Mouse (Mus musculus) CH12.LX (cell line): ENCODE measurements around the gene Rptor. TPM values are rescaled to one million over a fixed set of nuclear protein-coding genes. Genes with fewer than 3 reads are reported as not detected.

Experiments used
- DNase-seq: peaks from one replicate; pipeline ENCODE4 v3.0.0-alpha.2; 2013; ENCODE audit errors: extremely low read depth
- H3K27ac ChIP-seq: 2 replicates; pipeline ENCODE4 v1.5.1; 2012; ENCODE audit warnings: low read depth, mild to moderate bottlenecking, control low read depth, moderate library complexity; ENCODE audit not compliant: insufficient read depth
- H3K27me3 ChIP-seq: replicated peaks from 2 replicates; pipeline ENCODE3; 2012; ENCODE audit warnings: inconsistent platforms
- H3K36me3 ChIP-seq, 2 experiments: replicated peaks in 1 of 2; 2 replicates each; pipeline versions ENCODE3 to v1.6.1; 2012; ENCODE audit warnings: inconsistent platforms in 1 of 2, low read length in 1 of 2, mild to moderate bottlenecking in 1 of 2, mixed read lengths in 1 of 2, moderate library complexity in 1 of 2; ENCODE audit not compliant: control insufficient read depth in 1 of 2, insufficient read depth in 1 of 2
- H3K4me1 ChIP-seq, 2 experiments: 2 replicates each; pipeline ENCODE4 v1.6.1; 2012; ENCODE audit warnings: inconsistent platforms in 1 of 2, moderate library complexity in 1 of 2; ENCODE audit not compliant: insufficient read depth in 2 of 2, control insufficient read depth in 1 of 2
- H3K4me2 ChIP-seq: 2 replicates; pipeline ENCODE4 v1.6.1; 2012; ENCODE audit warnings: low read depth, mild to moderate bottlenecking, control low read depth; ENCODE audit not compliant: poor library complexity, insufficient read depth, severe bottlenecking
- H3K4me3 ChIP-seq, 3 experiments: fragments of 150-350 bp in 1 of 3; sonication (generic) in 1 of 3; replicated peaks in 1 of 3; 2 replicates each; pipeline versions ENCODE3 to v1.5.1; 2011 to 2012; ENCODE audit warnings: low read depth in 2 of 3, low read length in 2 of 3, mild to moderate bottlenecking in 2 of 3, moderate library complexity in 2 of 3, control low read depth in 1 of 3, improper control_type of control experiment in 1 of 3, inconsistent platforms in 1 of 3, mixed read lengths in 1 of 3; ENCODE audit not compliant: poor library complexity in 1 of 3
- H3K79me2 ChIP-seq: replicated peaks from 2 replicates; pipeline ENCODE4 v1.6.1; 2012; ENCODE audit warnings: mild to moderate bottlenecking, moderate library complexity; ENCODE audit not compliant: control insufficient read depth, poor library complexity, insufficient read depth, severe bottlenecking; ENCODE audit errors: extremely low read depth
- H3K9ac ChIP-seq: 2 replicates; pipeline ENCODE4 v1.6.1; 2012; ENCODE audit warnings: low read depth, mild to moderate bottlenecking, control low read depth, moderate library complexity; ENCODE audit not compliant: insufficient read depth
- H3K9me3 ChIP-seq: replicated peaks from 2 replicates; pipeline ENCODE3; 2012; ENCODE audit warnings: low read length, inconsistent platforms, mixed read lengths
- BHLHE40 ChIP-seq: IDR thresholded peaks from 2 replicates; pipeline ENCODE4 v1.6.1; 2011; ENCODE audit warnings: mild to moderate bottlenecking, low read depth, low read length, improper control_type of control experiment
- CHD1 ChIP-seq: IDR thresholded peaks from 2 replicates; pipeline ENCODE4 v1.6.1; 2012; ENCODE audit warnings: low read depth, low read length, improper control_type of control experiment, inconsistent platforms
- CHD2 ChIP-seq: IDR thresholded peaks from 2 replicates; pipeline ENCODE4 v1.6.1; 2011; ENCODE audit warnings: low read length, improper control_type of control experiment
- CTCF ChIP-seq, 2 experiments: IDR thresholded peaks in 1 of 2; conservative IDR thresholded peaks in 1 of 2; 2 replicates each; pipeline ENCODE4 v1.5.1; 2011 to 2012; ENCODE audit warnings: low read depth in 2 of 2, low read length in 2 of 2, improper control_type of control experiment in 1 of 2, inconsistent platforms in 1 of 2, mild to moderate bottlenecking in 1 of 2, moderate library complexity in 1 of 2
- E2F4 ChIP-seq: IDR thresholded peaks from 2 replicates; pipeline ENCODE4 v1.6.1; 2011; ENCODE audit warnings: low read depth, low read length, improper control_type of control experiment; ENCODE audit not compliant: insufficient replicate concordance
- ELF1 ChIP-seq: IDR thresholded peaks from 2 replicates; pipeline ENCODE4 v1.6.1; 2014; ENCODE audit warnings: low read depth, mild to moderate bottlenecking, inconsistent platforms, low read length, improper control_type of control experiment
- EP300 ChIP-seq: IDR thresholded peaks from 2 replicates; pipeline ENCODE4 v1.6.1; 2011; ENCODE audit warnings: low read length, improper control_type of control experiment
- ETS1 ChIP-seq: conservative IDR thresholded peaks from 2 replicates; pipeline ENCODE4 v1.6.1; 2012; ENCODE audit warnings: low read depth, mild to moderate bottlenecking, inconsistent platforms, low read length, improper control_type of control experiment, moderate library complexity
- GABPA ChIP-seq: IDR thresholded peaks from 2 replicates; pipeline ENCODE4 v1.6.1; 2012; ENCODE audit warnings: low read depth, low read length, improper control_type of control experiment, inconsistent platforms; ENCODE audit not compliant: insufficient replicate concordance
- IRF4 ChIP-seq: IDR thresholded peaks from 2 replicates; pipeline ENCODE4 v1.6.1; 2014; ENCODE audit warnings: low read depth, mild to moderate bottlenecking, inconsistent platforms, low read length, improper control_type of control experiment
- JUN ChIP-seq: IDR thresholded peaks from 2 replicates; pipeline ENCODE4 v1.6.1; 2011; ENCODE audit warnings: low read depth, mild to moderate bottlenecking, low read length, improper control_type of control experiment, moderate library complexity; ENCODE audit not compliant: insufficient read depth
- KAT2A ChIP-seq: IDR thresholded peaks from 2 replicates; pipeline ENCODE4 v1.6.1; 2012; ENCODE audit warnings: low read length, improper control_type of control experiment, inconsistent platforms; ENCODE audit not compliant: insufficient replicate concordance
- MAFK ChIP-seq: IDR thresholded peaks from 2 replicates; pipeline ENCODE4 v1.6.1; 2011; ENCODE audit warnings: low read length, improper control_type of control experiment; ENCODE audit not compliant: insufficient replicate concordance
- MAX ChIP-seq: IDR thresholded peaks from 2 replicates; pipeline ENCODE4 v1.6.1; 2011; ENCODE audit warnings: low read length, improper control_type of control experiment
- MAZ ChIP-seq: IDR thresholded peaks from 2 replicates; pipeline ENCODE4 v1.6.1; 2012; ENCODE audit warnings: low read depth, mild to moderate bottlenecking, inconsistent platforms, low read length, improper control_type of control experiment, moderate library complexity
- MEF2A ChIP-seq: IDR thresholded peaks from 2 replicates; pipeline ENCODE4 v1.6.1; 2014; ENCODE audit warnings: low read depth, mild to moderate bottlenecking, inconsistent platforms, low read length, improper control_type of control experiment, borderline replicate concordance
- MXI1 ChIP-seq: IDR thresholded peaks from 2 replicates; pipeline ENCODE4 v1.6.1; 2011; ENCODE audit warnings: mild to moderate bottlenecking, low read depth, low read length, improper control_type of control experiment
- MYC ChIP-seq: IDR thresholded peaks from 2 replicates; pipeline ENCODE4 v1.6.1; 2011; ENCODE audit warnings: low read depth, mild to moderate bottlenecking, improper control_type of control experiment, low read length
- NELFE ChIP-seq: IDR thresholded peaks from 2 replicates; pipeline ENCODE4 v1.6.1; 2011; ENCODE audit warnings: low read depth, low read length, improper control_type of control experiment
- NRF1 ChIP-seq: IDR thresholded peaks from 2 replicates; pipeline ENCODE4 v1.6.1; 2014; ENCODE audit warnings: low read depth, mild to moderate bottlenecking, inconsistent platforms, low read length, improper control_type of control experiment, moderate library complexity
- PAX5 ChIP-seq: IDR thresholded peaks from 2 replicates; pipeline ENCODE4 v1.6.1; 2012; ENCODE audit warnings: low read length, inconsistent platforms, mixed read lengths
- POLR2A ChIP-seq: IDR thresholded peaks from 2 replicates; pipeline ENCODE4 v1.6.1; 2011; ENCODE audit warnings: low read depth, mild to moderate bottlenecking, improper control_type of control experiment, low read length
- POLR2AphosphoS2 ChIP-seq: IDR thresholded peaks from 2 replicates; pipeline ENCODE4 v1.6.1; 2011; ENCODE audit warnings: low read depth, low read length, improper control_type of control experiment
- RAD21 ChIP-seq: IDR thresholded peaks from 2 replicates; pipeline ENCODE4 v1.6.1; 2011; ENCODE audit warnings: low read depth, mild to moderate bottlenecking, low read length, improper control_type of control experiment, moderate library complexity
- RCOR1 ChIP-seq: conservative IDR thresholded peaks from 2 replicates; pipeline ENCODE4 v1.6.1; 2012; ENCODE audit warnings: low read depth, mild to moderate bottlenecking, inconsistent platforms, low read length, improper control_type of control experiment
- SIN3A ChIP-seq: IDR thresholded peaks from 2 replicates; pipeline ENCODE4 v1.6.1; 2012; ENCODE audit warnings: low read length, improper control_type of control experiment, inconsistent platforms
- SMC3 ChIP-seq: IDR thresholded peaks from 2 replicates; pipeline ENCODE4 v1.6.1; 2011; ENCODE audit warnings: low read depth, low read length, improper control_type of control experiment
- TBP ChIP-seq: conservative IDR thresholded peaks from 2 replicates; pipeline ENCODE4 v1.6.1; 2011; ENCODE audit warnings: low read depth, low read length, improper control_type of control experiment
- TCF12 ChIP-seq: IDR thresholded peaks from 2 replicates; pipeline ENCODE4 v1.6.1; 2014; ENCODE audit warnings: low read depth, mild to moderate bottlenecking, inconsistent platforms, low read length, improper control_type of control experiment
- UBTF ChIP-seq: IDR thresholded peaks from 2 replicates; pipeline ENCODE4 v1.6.1; 2012; ENCODE audit warnings: low read depth, mild to moderate bottlenecking, inconsistent platforms, low read length, improper control_type of control experiment, moderate library complexity
- USF1 ChIP-seq: IDR thresholded peaks from 2 replicates; pipeline ENCODE4 v1.6.1; 2014; ENCODE audit warnings: low read depth, mild to moderate bottlenecking, inconsistent platforms, low read length, improper control_type of control experiment
- USF2 ChIP-seq: conservative IDR thresholded peaks from 2 replicates; pipeline ENCODE4 v1.6.1; 2011; ENCODE audit warnings: low read depth, low read length, improper control_type of control experiment
- ZC3H11A ChIP-seq: IDR thresholded peaks from 2 replicates; pipeline ENCODE4 v1.6.1; 2012; ENCODE audit warnings: low read depth, mild to moderate bottlenecking, inconsistent platforms, low read length, improper control_type of control experiment
- ZKSCAN1 ChIP-seq: IDR thresholded peaks from 2 replicates; pipeline ENCODE4 v1.6.1; 2012; ENCODE audit warnings: low read depth, inconsistent platforms, low read length, improper control_type of control experiment, borderline replicate concordance
- ZMIZ1 ChIP-seq: IDR thresholded peaks from 2 replicates; pipeline ENCODE4 v1.6.1; 2012; ENCODE audit warnings: low read depth, mild to moderate bottlenecking, inconsistent platforms, low read length, improper control_type of control experiment
- ZNF384 ChIP-seq: IDR thresholded peaks from 2 replicates; pipeline ENCODE4 v1.6.1; 2012; ENCODE audit warnings: low read depth, low read length, improper control_type of control experiment, inconsistent platforms
- dilution Hi-C: fragments of 300-500 bp; cut with MboI; formaldehyde crosslinking; loops from 2 replicates; pipeline ENCODE4 v1.14.3; 2020; ENCODE audit warnings: low sequenced_read_pairs; ENCODE audit not compliant: extremely low pct_unique_long_range_greater_than_20kb, extremely low pct_ligation_motif_present
- in situ Hi-C: fragments of 300-500 bp; cut with MboI; formaldehyde crosslinking; loops from 3 replicates; pipeline ENCODE4 v1.14.3; 2019; ENCODE audit warnings: low sequenced_read_pairs, low pct_ligation_motif_present, low pct_unique_long_range_greater_than_20kb, mixed read lengths
- polyA plus RNA-seq: library from polyadenylated mRNA; unstranded; fragments of >175 nt; gene quantifications from 2 replicates; pipeline ENCODE4 v1.2.1, GENCODE M21; 2012; ENCODE audit warnings: low read depth; ENCODE audit not compliant: insufficient read length
- total RNA-seq, 2 experiments: library from RNA; depleted of rRNA; stranded (reverse); fragments of 300-350 nt in 1 of 2; fragments of >200 nt in 1 of 2; gene quantifications; 2 replicates each; pipeline ENCODE4 v1.2.3; 2012 to 2014

The Rptor gene
- total and polyA plus RNA-seq, 3 experiments, result 10.3 to 33.1 (median 26.7) TPM

- TF ChIP-seq SIN3A (no peak), RCOR1 (no peak), CHD2 (no peak)
Observed at GRCm38 (mm10) chr11:119933142-119933541, 330.4 kb downstream of the Rptor start (continued).

- no peak overlapping the region for H3K9ac ChIP-seq
- peaks cover 26 to 81% of the 10 kb centered on the region in 2 experiments for H3K4me1 ChIP-seq
- peak; percentile 70 for DNase-seq
- dilution Hi-C loops, result no loop called here
- peaks cover 8% of the 10 kb centered on the region for H3K9me3 ChIP-seq
- peaks cover 14% of the 10 kb centered on the region for H3K27me3 ChIP-seq
- H3K79me2 ChIP-seq, result no peaks in the 10 kb centered on the region
- H3K27ac ChIP-seq, result peak overlapping the region; percentile 5; the same call in 1 of the 2 replicates
- H3K4me3 ChIP-seq, result peak overlapping the region in 1 of 3 experiments; percentile 3
- no peaks in the 10 kb centered on the region for H3K36me3 ChIP-seq
- in situ Hi-C loops, result no loop called here
- H3K4me2 ChIP-seq, result no peak overlapping the region; the same call in 1 of the 2 replicates
- TF ChIP-seq NRF1 (no peak), GABPA (no peak), SIN3A (0 out of 2 replicates have a peak, but pooled peaks have one; percentile 49), KAT2A (no peak), USF1 (no peak), ZMIZ1 (no peak), ZC3H11A (no peak), RAD21 (no peak), MAFK (no peak), MEF2A (0 out of 2 replicates have a peak, but pooled peaks have one; percentile 33), MYC (0 out of 2 replicates have a peak, but pooled peaks have one; percentile 29), POLR2AphosphoS2 (no peak), CHD2 (no peak), UBTF (no peak), USF2 (no peak), IRF4 (0 out of 2 replicates have a peak, but pooled peaks have one; percentile 5), JUN (no peak), TCF12 (peak; percentile 95), SMC3 (no peak), RCOR1 (no peak), CHD1 (0 out of 2 replicates have a peak, but pooled peaks have one; percentile 57), BHLHE40 (peak; percentile 84), ZNF384 (no peak), MXI1 (peak; percentile 65), ETS1 (peak; percentile 77), TBP (0 out of 2 replicates have a peak, but pooled peaks have one; percentile 17), PAX5 (no peak), POLR2A (no peak), ELF1 (no peak), ZKSCAN1 (no peak), E2F4 (no peak), NELFE (0 out of 2 replicates have a peak, but pooled peaks have one; percentile 16), MAX (no peak), MAZ (0 out of 2 replicates have a peak, but pooled peaks have one; percentile 48), EP300 (peak; percentile 67), CTCF (conservative IDR thresholded peaks at IDR 0.05 in 1 of 2, IDR thresholded peaks at IDR 0.05 in 1 of 2; ENCODE audit: low read depth in 2 of 2, low read length in 2 of 2) (no peak)
Observed at GRCm38 (mm10) chr11:119933819-119934583, 331.3 kb downstream of the Rptor start.
